Mouse (Mus musculus) splenic B cell, adult 2 months (primary cell): Measurements from ENCODE around the gene Gm49380.
A peak's percentile ranks its signal among the peaks of the same experiment; 100 is the strongest.

Source experiments
- DNase-seq: peaks from one replicate; pipeline ENCODE4 v3.0.0-alpha.2; 2011; ENCODE audit warnings: low read depth, low spot score
- H3K27me3 ChIP-seq: 2 replicates; pipeline ENCODE4 v1.6.1; 2012; ENCODE audit warnings: mild to moderate bottlenecking, low read length, moderate library complexity, mixed read lengths; ENCODE audit not compliant: control insufficient read depth, poor library complexity, insufficient read depth, severe bottlenecking
- H3K36me3 ChIP-seq: 2 replicates; pipeline ENCODE4 v1.6.1; 2012; ENCODE audit warnings: mild to moderate bottlenecking, low read length, moderate library complexity, mixed read lengths; ENCODE audit not compliant: control insufficient read depth, poor library complexity, insufficient read depth, severe bottlenecking

Gene Gm49380

GRCm38 (mm10) chr9:44109360-44110095 is 3.8 kb downstream of the Gm49380 start:
- no peaks in the 10 kb centered on the region for H3K36me3 ChIP-seq
- peak; percentile 81 for DNase-seq

GRCm38 (mm10) chr9:44108269-44109055 is 4.8 kb downstream of the Gm49380 start:
- no peak for DNase-seq
- no peaks in the 10 kb centered on the region for H3K27me3 ChIP-seq
- no peaks in the 10 kb centered on the region for H3K36me3 ChIP-seq

More at GRCm38 (mm10) chr9:44109360-44110095, 3.8 kb downstream of the Gm49380 start:
- H3K27me3 ChIP-seq: no peaks in the 10 kb centered on the region

- no peak for DNase-seq
- H3K27me3 ChIP-seq: no peaks in the 10 kb centered on the region
- no peaks in the 10 kb centered on the region for H3K36me3 ChIP-seq
Measured at GRCm38 (mm10) chr9:44107557-44108179, 5.6 kb downstream of the Gm49380 start.

- no peaks in the 10 kb centered on the region for H3K36me3 ChIP-seq
- DNase-seq: no peak
- no peaks in the 10 kb centered on the region for H3K27me3 ChIP-seq
Measured at GRCm38 (mm10) chr9:44107110-44107509, 6.2 kb downstream of the Gm49380 start, which contains the start of gene C1qtnf5. Gene C1qtnf5 (plus strand): TSS chr9:44107245.

GRCm38 (mm10) chr9:44106596-44106995 is 6.7 kb downstream of the Gm49380 start:
- Histone ChIP-seq H3K36me3 (no peaks in the 10 kb centered on the region), H3K27me3 (no peaks in the 10 kb centered on the region)
- DNase-seq: no peak

GRCm38 (mm10) chr9:44106182-44106581 is 7.1 kb downstream of the Gm49380 start:
- no peaks in the 10 kb centered on the region for H3K27me3 ChIP-seq
- no peaks in the 10 kb centered on the region for H3K36me3 ChIP-seq
- DNase-seq: no peak

GRCm38 (mm10) chr9:44105781-44106180 is 7.5 kb downstream of the Gm49380 start:
- Histone ChIP-seq H3K27me3 (no peaks in the 10 kb centered on the region), H3K36me3 (no peaks in the 10 kb centered on the region)
- no peak for DNase-seq

GRCm38 (mm10) chr9:44104881-44105280 is 8.4 kb downstream of the Gm49380 start:
- Histone ChIP-seq H3K36me3 (no peaks in the 10 kb centered on the region), H3K27me3 (no peaks in the 10 kb centered on the region)
- DNase-seq: no peak

- Histone ChIP-seq H3K27me3 (no peaks in the 10 kb centered on the region), H3K36me3 (no peaks in the 10 kb centered on the region)
- no peak for DNase-seq
Measured at GRCm38 (mm10) chr9:44101490-44101889, 11.8 kb downstream of the Gm49380 start, which contains the start of gene Mfrp. Gene Mfrp (plus strand): TSS chr9:44101729.

GRCm38 (mm10) chr9:44096536-44096935 is 16.8 kb downstream of the Gm49380 start:
- H3K27me3 ChIP-seq: no peaks in the 10 kb centered on the region
- no peaks in the 10 kb centered on the region for H3K36me3 ChIP-seq

GRCm38 (mm10) chr9:44095781-44096180 is 17.5 kb downstream of the Gm49380 start:
- DNase-seq: no peak
- Histone ChIP-seq H3K27me3 (no peaks in the 10 kb centered on the region), H3K36me3 (no peaks in the 10 kb centered on the region)

More at GRCm38 (mm10) chr9:44096536-44096935, 16.8 kb downstream of the Gm49380 start:
- no peak for DNase-seq

GRCm38 (mm10) chr9:44094737-44095136 is 18.6 kb downstream of the Gm49380 start:
- Histone ChIP-seq H3K36me3 (no peaks in the 10 kb centered on the region), H3K27me3 (no peaks in the 10 kb centered on the region)
- no peak for DNase-seq

- Histone ChIP-seq H3K36me3 (no peaks in the 10 kb centered on the region), H3K27me3 (no peaks in the 10 kb centered on the region)
- DNase-seq: peak; percentile 84
Measured at GRCm38 (mm10) chr9:44093612-44094503, 19.4 kb downstream of the Gm49380 start.
